Mouse (Mus musculus) urinary bladder, postnatal 25 days (tissue): ENCODE results near the gene Krtap4-2.

ENCODE experiments used
- DNase-seq: peaks from one replicate; pipeline ENCODE4 v3.0.0; 2022; ENCODE audit warnings: low spot score

Gene Krtap4-2

DNA sequence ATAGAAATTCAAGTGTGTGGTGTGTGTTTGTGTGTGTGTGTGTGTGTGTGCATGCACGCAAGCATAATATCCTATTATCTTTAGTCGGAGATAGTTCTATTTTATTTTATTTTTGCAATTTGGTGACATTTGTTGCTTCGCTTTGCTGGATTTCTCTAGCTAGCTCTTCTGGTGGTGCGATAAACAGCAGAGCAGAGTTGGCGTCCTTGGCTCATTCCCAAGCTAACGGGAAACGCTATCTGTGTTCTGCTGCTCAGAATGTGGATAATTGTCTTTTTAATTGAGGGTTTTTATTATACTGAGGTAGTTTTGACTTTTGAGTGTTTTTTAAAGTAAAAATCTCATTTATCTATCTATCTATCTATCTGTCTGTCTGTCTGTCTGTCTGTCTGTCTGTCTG lies 49.8 kb downstream of the Krtap4-2 start:
- DNase-seq = no peak
